Mouse (Mus musculus): Measurements from ENCODE around the gene Olfr1377. TPM values are rescaled to one million over a fixed set of nuclear protein-coding genes. Genes with fewer than 3 reads are reported as not detected.

The Olfr1377 gene
- polyA plus RNA-seq (2014; fragmentation: Nextera tagmentation; extraction: Ambion mirVana): not detected in 2 replicates

DNA sequence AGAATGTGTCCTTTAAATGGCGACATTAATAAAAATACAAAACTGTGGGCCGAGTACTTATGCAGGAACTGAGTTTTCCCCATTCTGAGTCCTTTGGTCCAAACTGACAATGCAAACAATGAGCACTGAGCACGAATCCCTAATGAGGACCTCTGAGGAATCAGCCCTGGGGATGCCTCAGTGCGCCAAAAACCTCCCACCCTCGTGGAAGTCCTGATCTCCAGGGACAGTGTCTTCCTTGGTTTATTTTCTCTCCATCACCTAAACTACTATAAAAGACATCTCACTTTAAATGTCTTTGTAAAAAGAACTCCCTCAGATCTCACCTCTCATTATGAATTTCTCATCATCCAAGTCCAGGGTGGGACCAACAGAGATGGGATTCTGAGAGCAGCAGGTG lies at the start of gene Olfr1377:
Gene Olfr1377, plus strand, starts transcription at position 301 of the 400 bp plus-strand sequence.
- no peak for DNase-seq (ENCODE audit: low spot score)
- Histone ChIP-seq H3K9ac (ENCODE audit: low read length) (no peak within 1 kb of the TSS), H3K4me1 (ENCODE audit: control insufficient read depth, insufficient read depth, low read length) (no peaks in the 10 kb centered on the region), H3K4me2 (ENCODE audit: low read depth, severe bottlenecking) (no peak within 1 kb of the TSS), H3K36me3 (ENCODE audit: control insufficient read depth, insufficient read depth, low read length) (no peaks in the 10 kb centered on the region), H3K4me3 (ENCODE audit: low read depth, low read length) (no peak within 1 kb of the TSS), H3K9me3 (ENCODE audit: control insufficient read depth, low read length) (no peaks in the 10 kb centered on the region), H3K27me3 (ENCODE audit: control insufficient read depth, insufficient read depth, low read length) (no peaks in the 10 kb centered on the region), H3K27ac (replicated peaks; ENCODE audit: low read depth, low read length) (no peak within 1 kb of the TSS)
- WGBS: 70% methylated on average over 5 of the region's 5 CpGs
- ATAC-seq (ENCODE audit: insufficient number of reproducible peaks, low FRiP score, low TSS enrichment, low read depth): no peak

DNA sequence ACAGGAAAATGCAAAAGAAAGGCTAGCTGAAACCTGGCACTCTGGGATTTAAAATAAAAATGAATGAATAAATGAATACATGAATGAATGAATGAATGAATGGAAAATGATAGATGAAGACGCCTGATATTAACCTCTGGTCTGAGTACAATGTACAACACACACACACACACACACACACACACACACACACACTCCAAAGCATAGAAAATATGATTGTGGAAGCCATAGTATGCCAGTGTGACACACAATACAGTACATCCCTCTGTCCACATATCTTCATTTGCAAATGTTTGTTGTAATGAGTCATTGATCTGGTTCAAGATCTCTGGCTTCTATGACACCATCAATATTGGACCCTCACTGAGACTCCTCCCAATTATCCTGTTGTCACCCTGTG lies 49.7 kb upstream of the Olfr1377 start:
- H3K36me3 ChIP-seq (ENCODE audit: control insufficient read depth, insufficient read depth, low read length): no peaks in the 10 kb centered on the region
- ATAC-seq (ENCODE audit: insufficient number of reproducible peaks, low FRiP score, low TSS enrichment, low read depth) (no peak), DNase-seq (ENCODE audit: low spot score) (no peak)
- no peak overlapping the region for H3K4me2 ChIP-seq (ENCODE audit: low read depth, severe bottlenecking)
- no peaks in the 10 kb centered on the region for H3K9me3 ChIP-seq (ENCODE audit: control insufficient read depth, low read length)
- no peak overlapping the region for H3K9ac ChIP-seq (ENCODE audit: low read length)
- no peaks in the 10 kb centered on the region for H3K4me1 ChIP-seq (ENCODE audit: control insufficient read depth, insufficient read depth, low read length)
- H3K4me3 ChIP-seq (ENCODE audit: low read depth, low read length): no peak overlapping the region
- H3K27ac ChIP-seq (replicated peaks; ENCODE audit: low read depth, low read length): no peak overlapping the region
- H3K27me3 ChIP-seq (ENCODE audit: control insufficient read depth, insufficient read depth, low read length): no peaks in the 10 kb centered on the region
- WGBS: 73% methylated on average over 1 of the region's 1 CpGs

DNA sequence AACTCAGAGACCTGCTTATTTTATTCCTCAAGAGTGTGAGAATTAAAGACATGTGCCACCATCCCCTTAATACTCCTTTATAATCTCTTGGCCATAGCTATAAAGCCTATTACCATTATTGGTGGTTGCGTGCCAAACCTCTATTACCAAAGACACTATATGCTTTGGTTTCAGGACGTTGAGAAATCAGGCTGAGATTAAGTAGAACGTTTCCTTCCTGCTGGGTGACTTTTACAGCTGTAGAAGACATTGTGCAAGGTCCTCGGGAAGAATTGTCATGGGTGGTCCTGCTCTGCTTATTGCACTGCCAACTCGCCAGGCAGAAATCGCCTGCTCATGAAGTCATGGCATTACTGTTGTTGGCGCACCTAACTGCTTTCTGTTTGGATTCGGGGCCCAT lies 43.3 kb upstream of the Olfr1377 start:
- WGBS: 81% methylated on average over 8 of the region's 8 CpGs
- H3K9ac ChIP-seq (ENCODE audit: low read length): no peak overlapping the region

DNA sequence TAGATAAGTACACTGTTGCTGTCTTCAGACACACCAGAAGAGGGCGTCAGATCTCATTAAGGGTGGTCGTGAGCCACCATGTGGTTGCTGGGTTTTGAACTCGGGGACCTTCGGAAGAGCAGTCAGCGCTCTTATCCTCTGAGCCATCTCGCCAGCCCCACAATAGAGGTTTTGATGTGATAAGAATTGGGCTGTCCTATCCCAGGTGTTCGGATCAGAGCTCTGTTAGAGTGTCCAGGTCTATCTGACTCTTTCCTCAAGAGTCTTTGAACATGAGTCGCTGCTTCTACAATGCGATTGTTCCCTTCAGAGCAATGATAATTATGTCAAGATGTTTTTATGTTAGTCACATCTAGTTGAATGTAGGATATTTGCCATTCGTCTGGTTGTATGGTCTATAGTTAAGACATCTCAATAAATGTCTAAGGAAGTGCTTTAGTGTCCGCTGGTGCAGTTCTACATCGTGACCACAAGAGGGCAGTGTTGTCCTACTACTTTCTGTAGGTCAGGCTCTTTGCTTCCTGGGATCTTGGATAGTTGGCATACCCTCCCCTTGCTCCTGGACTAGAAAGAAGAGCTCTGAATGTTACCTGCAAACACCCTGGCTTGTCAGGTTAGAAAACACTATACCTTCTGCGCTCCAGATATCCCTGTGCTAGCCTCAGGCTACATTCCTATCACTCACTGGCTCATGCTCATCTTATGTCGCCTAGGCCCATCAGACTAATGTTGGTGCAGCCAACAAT lies 42.0 kb upstream of the Olfr1377 start:
- Histone ChIP-seq H3K9me3 (ENCODE audit: control insufficient read depth, low read length) (no peaks in the 10 kb centered on the region), H3K4me1 (ENCODE audit: control insufficient read depth, insufficient read depth, low read length) (no peaks in the 10 kb centered on the region), H3K27me3 (ENCODE audit: control insufficient read depth, insufficient read depth, low read length) (no peaks in the 10 kb centered on the region), H3K36me3 (ENCODE audit: control insufficient read depth, insufficient read depth, low read length) (no peaks in the 10 kb centered on the region), H3K4me3 (ENCODE audit: low read depth, low read length) (no peak overlapping the region), H3K27ac (replicated peaks; ENCODE audit: low read depth, low read length) (no peak overlapping the region), H3K9ac (ENCODE audit: low read length) (no peak overlapping the region), H3K4me2 (ENCODE audit: low read depth, severe bottlenecking) (no peak overlapping the region)
- DNase-seq (ENCODE audit: low spot score) (peak; percentile 62), ATAC-seq (ENCODE audit: insufficient number of reproducible peaks, low FRiP score, low TSS enrichment, low read depth) (no peak)
- WGBS: 39% methylated on average over 14 of the region's 14 CpGs

More for the DNA sequence above, 43.3 kb upstream of the Olfr1377 start:
- Histone ChIP-seq H3K4me1 (ENCODE audit: control insufficient read depth, insufficient read depth, low read length) (no peaks in the 10 kb centered on the region), H3K36me3 (ENCODE audit: control insufficient read depth, insufficient read depth, low read length) (no peaks in the 10 kb centered on the region), H3K4me3 (ENCODE audit: low read depth, low read length) (no peak overlapping the region), H3K4me2 (ENCODE audit: low read depth, severe bottlenecking) (no peak overlapping the region), H3K9me3 (ENCODE audit: control insufficient read depth, low read length) (no peaks in the 10 kb centered on the region), H3K27ac (replicated peaks; ENCODE audit: low read depth, low read length) (no peak overlapping the region), H3K27me3 (ENCODE audit: control insufficient read depth, insufficient read depth, low read length) (no peaks in the 10 kb centered on the region)
- ATAC-seq (ENCODE audit: insufficient number of reproducible peaks, low FRiP score, low TSS enrichment, low read depth) (no peak), DNase-seq (ENCODE audit: low spot score) (no peak)

DNA sequence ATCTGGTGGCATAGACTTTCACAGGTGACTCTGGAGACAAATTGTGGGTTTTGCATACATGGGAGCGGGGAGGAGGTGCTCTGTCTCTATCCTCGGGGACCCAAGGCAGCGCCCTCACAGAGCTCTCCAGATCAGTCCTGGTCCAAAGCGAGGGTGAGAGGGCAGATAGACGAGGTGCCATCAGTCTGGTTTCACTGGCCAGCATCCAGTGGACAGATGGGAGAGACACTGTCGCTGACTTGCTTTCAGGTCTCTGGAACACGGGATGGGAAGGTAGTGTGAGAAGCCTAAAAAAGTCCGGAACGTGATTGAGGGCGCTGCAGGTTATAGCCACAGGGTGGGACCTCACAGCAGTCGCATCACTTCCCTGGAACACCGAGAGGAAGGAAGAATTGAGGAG lies 39.4 kb upstream of the Olfr1377 start:
- 61% methylated on average over 12 of the region's 12 CpGs for WGBS
- no peak for DNase-seq (ENCODE audit: low spot score)
- no peak overlapping the region for H3K27ac ChIP-seq (replicated peaks; ENCODE audit: low read depth, low read length)
- no peaks in the 10 kb centered on the region for H3K9me3 ChIP-seq (ENCODE audit: control insufficient read depth, low read length)
- H3K4me3 ChIP-seq (ENCODE audit: low read depth, low read length): no peak overlapping the region
- no peaks in the 10 kb centered on the region for H3K27me3 ChIP-seq (ENCODE audit: control insufficient read depth, insufficient read depth, low read length)
- no peak overlapping the region for H3K9ac ChIP-seq (ENCODE audit: low read length)
- H3K36me3 ChIP-seq (ENCODE audit: control insufficient read depth, insufficient read depth, low read length): no peaks in the 10 kb centered on the region
- no peak overlapping the region for H3K4me2 ChIP-seq (ENCODE audit: low read depth, severe bottlenecking)
- no peak for ATAC-seq (ENCODE audit: insufficient number of reproducible peaks, low FRiP score, low TSS enrichment, low read depth)
- no peaks in the 10 kb centered on the region for H3K4me1 ChIP-seq (ENCODE audit: control insufficient read depth, insufficient read depth, low read length)

DNA sequence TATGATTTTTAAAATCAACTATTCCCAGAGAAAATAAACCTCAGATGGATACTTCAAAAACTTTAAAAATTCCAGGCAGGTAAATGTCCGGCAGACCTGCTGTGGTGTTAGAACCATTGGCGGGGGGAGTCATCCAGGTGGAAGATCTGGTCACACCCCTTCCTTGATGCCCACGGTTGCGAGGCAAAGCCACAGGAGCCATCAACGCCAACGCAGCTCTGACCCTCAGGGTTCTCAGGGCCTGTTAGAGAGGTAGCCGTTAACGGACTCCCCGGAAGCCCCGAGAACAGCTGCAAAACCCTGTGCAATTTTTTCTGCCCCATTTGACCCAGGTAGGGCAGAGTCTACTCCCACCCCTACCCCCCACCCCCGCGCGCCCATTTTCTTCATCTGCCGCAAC lies 38.3 kb upstream of the Olfr1377 start, which contains the start of gene 4933414I15Rik:
Gene 4933414I15Rik, minus strand, starts transcription at position 260 of the 400 bp plus-strand sequence.
- Histone ChIP-seq H3K4me1 (ENCODE audit: control insufficient read depth, insufficient read depth, low read length) (no peaks in the 10 kb centered on the region), H3K27ac (replicated peaks; ENCODE audit: low read depth, low read length) (no peak within 1 kb of the TSS), H3K4me3 (ENCODE audit: low read depth, low read length) (no peak within 1 kb of the TSS), H3K9me3 (ENCODE audit: control insufficient read depth, low read length) (no peaks in the 10 kb centered on the region), H3K4me2 (ENCODE audit: low read depth, severe bottlenecking) (no peak within 1 kb of the TSS), H3K36me3 (ENCODE audit: control insufficient read depth, insufficient read depth, low read length) (no peaks in the 10 kb centered on the region), H3K27me3 (ENCODE audit: control insufficient read depth, insufficient read depth, low read length) (no peaks in the 10 kb centered on the region), H3K9ac (ENCODE audit: low read length) (no peak within 1 kb of the TSS)
- DNase-seq (ENCODE audit: low spot score) (no peak), ATAC-seq (ENCODE audit: insufficient number of reproducible peaks, low FRiP score, low TSS enrichment, low read depth) (no peak)
- WGBS: 73% methylated on average over 14 of the region's 14 CpGs

DNA sequence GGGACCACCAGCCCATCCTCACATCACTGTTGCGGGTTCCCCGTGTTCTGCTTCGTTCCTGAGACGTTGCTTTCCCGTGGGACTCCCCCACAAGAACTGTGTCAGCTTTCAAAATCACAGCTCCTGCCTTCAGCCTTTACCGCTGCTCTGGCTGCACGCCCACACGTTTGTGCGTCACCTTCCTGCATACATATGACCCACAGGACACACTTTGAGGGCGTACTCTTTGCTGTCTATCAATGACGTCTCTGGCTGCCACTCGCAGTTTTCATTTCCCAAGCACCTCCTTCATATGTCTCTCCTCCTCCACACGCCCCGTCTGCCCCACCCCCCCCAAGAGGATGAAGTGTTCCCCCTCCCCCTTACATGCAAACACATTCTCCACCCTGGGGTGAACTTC lies 29.5 kb upstream of the Olfr1377 start:
- H3K27me3 ChIP-seq (ENCODE audit: control insufficient read depth, insufficient read depth, low read length): no peaks in the 10 kb centered on the region
- DNase-seq (ENCODE audit: low spot score): no peak
- no peak overlapping the region for H3K27ac ChIP-seq (replicated peaks; ENCODE audit: low read depth, low read length)
- ATAC-seq (ENCODE audit: insufficient number of reproducible peaks, low FRiP score, low TSS enrichment, low read depth): no peak
- no peak overlapping the region for H3K9ac ChIP-seq (ENCODE audit: low read length)
- 67% methylated on average over 14 of the region's 14 CpGs for WGBS
- no peaks in the 10 kb centered on the region for H3K9me3 ChIP-seq (ENCODE audit: control insufficient read depth, low read length)
- H3K4me3 ChIP-seq (ENCODE audit: low read depth, low read length): no peak overlapping the region
- no peak overlapping the region for H3K4me2 ChIP-seq (ENCODE audit: low read depth, severe bottlenecking)
- no peaks in the 10 kb centered on the region; the same call in 1 of the 2 replicates for H3K4me1 ChIP-seq (ENCODE audit: control insufficient read depth, insufficient read depth, low read length)
- H3K36me3 ChIP-seq (ENCODE audit: control insufficient read depth, insufficient read depth, low read length): no peaks in the 10 kb centered on the region

DNA sequence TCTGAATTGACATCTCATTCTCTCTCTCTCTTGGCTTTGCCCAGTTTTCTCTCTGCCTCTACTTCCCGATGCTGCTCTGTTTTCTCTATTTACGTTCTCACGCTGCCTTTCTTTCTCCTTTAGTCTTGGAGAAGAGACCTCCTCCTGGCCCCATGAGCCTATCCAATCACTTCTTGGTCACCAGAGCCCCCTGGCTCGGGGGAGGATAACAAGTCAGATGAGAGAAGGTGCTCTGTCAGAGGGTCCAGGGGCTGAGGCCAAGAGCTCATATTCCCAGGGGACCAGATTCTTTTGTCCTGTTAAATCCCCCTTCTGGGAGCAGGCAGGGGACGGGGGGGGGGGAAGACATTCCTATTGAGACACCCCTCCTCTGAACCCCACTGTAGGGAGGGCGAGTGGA lies 28.1 kb upstream of the Olfr1377 start, which contains the start of gene Prop1:
Gene Prop1, minus strand, starts transcription at position 101 of the 400 bp plus-strand sequence.
- WGBS: 78% methylated on average over 6 of the region's 6 CpGs
- no peaks in the 10 kb centered on the region; the same call in 1 of the 2 replicates for H3K4me1 ChIP-seq (ENCODE audit: control insufficient read depth, insufficient read depth, low read length)
- no peak for ATAC-seq (ENCODE audit: insufficient number of reproducible peaks, low FRiP score, low TSS enrichment, low read depth)

More for the DNA sequence above, 28.1 kb upstream of the Olfr1377 start, which contains the start of gene Prop1:
- Histone ChIP-seq H3K9me3 (ENCODE audit: control insufficient read depth, low read length) (no peaks in the 10 kb centered on the region), H3K27ac (replicated peaks; ENCODE audit: low read depth, low read length) (no peak within 1 kb of the TSS), H3K36me3 (ENCODE audit: control insufficient read depth, insufficient read depth, low read length) (no peaks in the 10 kb centered on the region), H3K9ac (ENCODE audit: low read length) (no peak within 1 kb of the TSS), H3K4me3 (ENCODE audit: low read depth, low read length) (no peak within 1 kb of the TSS), H3K4me2 (ENCODE audit: low read depth, severe bottlenecking) (no peak within 1 kb of the TSS), H3K27me3 (ENCODE audit: control insufficient read depth, insufficient read depth, low read length) (no peaks in the 10 kb centered on the region)
- DNase-seq (ENCODE audit: low spot score): no peak
